Mouse (Mus musculus) B cell, adult 2 months (primary cell): Measurements from ENCODE around the gene Actl11.
A peak's percentile ranks its signal among the peaks of the same experiment; 100 is the strongest.

Experiments used
- DNase-seq, 2 experiments: peaks; one replicate each; pipeline ENCODE4 v3.0.0; 2022

The Actl11 gene

DNA sequence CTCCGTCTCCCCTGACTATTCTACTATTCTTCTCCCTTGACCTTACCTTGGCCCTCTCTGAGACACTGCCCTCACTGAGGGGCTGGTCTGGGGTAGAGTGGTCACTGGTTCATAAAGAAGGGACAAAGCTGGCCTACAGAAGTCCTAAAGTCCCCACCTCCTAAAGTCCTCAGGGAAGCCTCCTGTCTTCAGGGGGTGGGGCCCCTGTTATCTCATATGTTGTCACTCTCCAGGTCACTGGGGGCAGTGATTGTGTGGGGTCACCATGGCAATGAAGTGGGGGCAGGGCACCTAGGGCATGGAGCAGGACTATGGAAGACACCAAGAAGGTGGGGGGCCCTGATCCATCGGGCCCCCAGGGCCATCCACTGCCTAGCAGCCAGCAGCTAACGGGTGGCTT lies at the start of gene Actl11:
Actl11 (plus strand) TSS at position 301 of the 400 bp plus-strand sequence.
- no peak for DNase-seq

DNA sequence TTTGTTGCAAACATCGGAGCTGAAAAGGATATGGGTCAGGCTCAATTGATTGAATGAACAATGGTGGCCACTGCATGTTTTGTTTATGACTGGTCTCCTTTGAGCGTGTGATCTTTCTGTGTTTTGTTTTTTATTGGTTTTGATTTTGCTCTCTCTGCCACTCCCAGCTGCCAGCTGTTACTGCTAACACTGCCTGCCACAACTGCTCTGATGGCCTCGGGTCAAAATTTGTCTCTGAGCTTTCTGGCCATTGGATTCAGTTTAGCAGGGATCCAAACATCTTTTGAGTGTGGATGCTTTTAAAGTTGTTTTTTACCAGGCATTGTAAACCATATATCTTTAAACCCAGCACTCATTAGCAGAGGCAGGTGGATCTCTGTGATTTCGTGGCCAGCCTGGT lies 47.9 kb upstream of the Actl11 start:
- DNase-seq = no peak

DNA sequence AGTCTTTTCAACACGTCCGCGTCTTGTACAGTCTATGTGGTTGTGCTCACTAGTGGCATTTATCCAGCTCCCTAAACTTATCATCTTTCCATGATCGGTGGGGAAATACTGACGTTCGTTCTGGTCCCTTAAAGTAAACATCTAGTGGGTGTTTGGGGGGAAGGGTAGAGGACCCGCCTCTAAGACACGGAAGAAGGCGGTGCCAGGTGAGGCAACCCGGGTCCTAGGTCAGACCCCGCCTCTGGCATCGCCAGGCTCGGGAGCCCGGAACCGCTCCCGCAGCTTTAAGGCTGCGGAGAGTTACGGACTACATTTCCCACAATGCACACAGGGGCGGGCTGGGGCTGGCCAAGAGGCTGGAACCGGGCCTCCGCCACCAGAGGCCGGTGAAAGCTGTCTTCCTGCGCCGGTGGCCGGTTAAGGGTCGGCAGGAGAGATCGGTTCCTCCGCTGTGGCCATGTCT lies 40.4 kb upstream of the Actl11 start, which contains the start of gene Mon1a:
Mon1a (plus strand) TSS at position 348 of the 463 bp plus-strand sequence.
- peak; percentile 77 to 79 for DNase-seq

DNA sequence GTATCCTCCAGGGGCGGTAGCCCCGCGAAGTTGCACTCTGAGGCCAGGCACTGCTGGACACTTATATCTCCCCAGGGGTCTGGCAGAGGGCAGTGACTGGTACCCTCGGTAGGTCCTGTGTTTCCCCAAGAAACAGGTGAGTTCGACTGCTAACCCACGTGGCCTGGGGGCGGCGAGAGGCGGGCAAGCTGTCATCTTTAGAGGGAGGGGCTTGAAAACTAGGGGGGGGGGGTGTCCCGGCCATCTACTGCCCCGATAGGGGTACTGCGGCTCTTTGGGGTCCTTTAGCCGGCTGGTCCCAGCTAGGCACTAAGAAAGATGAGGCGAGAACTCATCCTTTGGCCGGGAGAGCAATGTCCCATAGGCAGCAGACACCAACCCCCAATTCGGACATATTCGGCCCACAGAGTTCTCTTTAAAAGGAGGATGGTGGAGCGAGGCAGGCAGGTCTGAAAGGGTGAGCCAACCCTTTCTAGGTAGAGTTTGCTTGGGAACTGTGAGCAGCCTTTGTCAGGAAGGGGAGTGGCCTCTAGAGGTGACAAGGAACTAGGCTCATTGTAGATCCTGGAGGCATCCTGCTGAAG lies 39.9 kb upstream of the Actl11 start:
- DNase-seq = peak in 1 of 2 experiments; percentile 31

DNA sequence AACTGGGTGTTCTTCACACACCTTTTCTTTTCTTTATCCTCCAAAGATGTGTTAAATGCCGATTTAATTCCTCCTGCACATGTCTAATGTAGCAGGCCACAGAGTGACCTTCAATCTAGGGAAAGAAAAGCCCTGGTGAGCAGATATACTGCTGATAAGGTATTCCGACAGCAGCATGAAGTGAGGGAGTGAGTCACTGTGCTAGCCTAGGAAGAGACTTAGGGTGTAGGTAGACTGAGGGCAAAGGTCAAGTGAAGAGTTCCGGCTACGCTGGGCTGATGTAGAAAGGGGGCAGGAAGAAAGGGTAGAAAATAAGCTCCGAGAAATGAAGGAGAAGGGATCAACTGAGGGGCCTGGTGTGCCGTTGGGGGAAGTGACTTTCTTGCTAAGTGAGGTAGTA lies 38.0 kb upstream of the Actl11 start:
- DNase-seq = no peak

DNA sequence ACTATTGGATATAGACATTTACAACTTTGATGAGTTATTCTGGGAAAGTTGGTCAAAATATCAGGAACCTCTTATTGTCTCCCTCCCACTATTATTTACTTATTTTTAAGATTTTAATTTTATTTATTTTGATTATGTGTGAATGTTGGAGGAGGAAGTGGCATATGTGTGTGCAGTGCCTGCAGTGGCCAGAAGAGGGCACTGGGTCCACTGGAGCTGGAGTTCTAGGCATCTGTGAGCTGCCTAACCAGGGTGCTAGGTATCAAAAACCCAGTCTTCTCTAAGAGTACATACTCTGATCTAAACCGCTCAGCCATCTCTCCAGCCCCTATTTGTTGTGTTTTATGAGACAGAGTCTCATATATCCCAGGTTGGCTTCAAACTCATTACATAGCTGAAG lies 37.2 kb upstream of the Actl11 start:
- peak; percentile 57 to 65 for DNase-seq

DNA sequence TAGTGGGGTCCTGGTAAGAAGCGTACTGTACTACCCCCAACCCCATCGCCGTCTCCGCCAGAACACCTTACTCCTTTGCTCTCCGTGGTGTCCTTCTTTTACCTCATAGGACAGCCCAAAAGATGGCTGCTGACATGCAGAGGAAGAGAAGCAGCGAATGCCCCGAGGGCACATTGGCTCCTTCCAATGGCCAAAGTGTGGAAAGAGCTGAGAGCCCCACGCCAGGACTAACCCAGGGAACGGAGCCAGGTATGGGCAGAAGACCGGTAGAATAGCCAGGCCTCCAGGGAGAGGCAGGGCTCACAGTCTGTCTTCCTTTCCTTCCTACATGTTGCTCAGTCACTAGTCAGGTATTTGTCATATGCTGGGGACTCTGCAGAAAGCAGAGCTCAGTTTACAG lies 29.7 kb upstream of the Actl11 start:
- no peak for DNase-seq

DNA sequence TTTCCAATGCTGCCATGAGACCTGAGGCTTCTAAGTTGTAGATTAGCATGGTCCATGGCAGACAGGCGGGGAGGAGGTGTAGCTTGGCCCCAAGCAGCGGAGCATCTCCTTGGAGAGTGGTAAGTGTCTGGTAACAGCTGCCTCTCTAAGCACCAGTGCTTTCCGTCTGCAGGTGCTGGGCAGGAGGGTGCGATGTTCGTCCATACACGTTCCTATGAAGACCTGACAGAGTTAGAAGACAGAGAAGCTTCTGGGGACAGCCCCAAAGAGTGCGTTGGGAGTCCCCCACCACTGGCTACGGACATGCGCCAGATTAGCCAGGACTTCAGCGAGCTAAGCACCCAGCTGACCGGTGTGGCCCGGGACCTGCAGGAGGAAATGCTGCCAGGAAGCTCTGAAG lies 28.4 kb upstream of the Actl11 start:
- DNase-seq = no peak

DNA sequence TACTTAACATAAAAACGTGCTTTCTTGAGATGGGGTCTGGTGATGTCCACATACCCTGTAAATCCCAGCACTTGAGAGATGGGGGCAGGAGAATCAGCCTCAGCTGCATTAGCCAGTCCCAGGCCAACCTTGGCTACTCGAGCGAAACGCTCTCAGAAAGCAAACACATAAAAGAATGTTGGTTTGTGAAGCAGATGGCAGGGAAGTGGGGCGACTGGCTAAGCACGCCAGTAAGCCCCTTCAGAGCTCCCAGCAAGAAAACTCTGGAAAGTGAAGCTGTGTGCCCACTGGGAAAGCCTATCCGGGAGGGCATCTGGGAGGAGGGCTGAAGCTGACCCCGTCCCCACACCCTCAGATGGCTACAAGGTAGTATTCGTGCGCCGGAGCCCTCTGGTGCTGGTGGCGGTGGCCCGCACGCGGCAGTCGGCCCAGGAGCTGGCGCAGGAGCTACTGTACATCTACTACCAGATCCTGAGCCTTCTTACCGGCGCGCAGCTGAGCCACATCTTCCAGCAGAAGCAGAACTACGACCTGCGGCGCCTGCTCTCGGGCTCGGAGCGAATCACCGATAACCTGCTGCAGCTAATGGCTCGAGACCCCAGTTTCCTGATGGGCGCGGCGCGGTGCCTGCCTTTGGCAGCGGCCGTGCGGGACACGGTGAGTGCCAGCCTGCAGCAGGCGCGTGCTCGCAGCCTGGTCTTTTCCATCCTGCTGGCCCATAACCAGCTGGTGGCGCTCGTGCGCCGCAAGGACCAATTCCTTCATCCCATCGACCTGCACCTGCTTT lies 27.2 kb upstream of the Actl11 start:
- peak; percentile 62 to 64 for DNase-seq

DNA sequence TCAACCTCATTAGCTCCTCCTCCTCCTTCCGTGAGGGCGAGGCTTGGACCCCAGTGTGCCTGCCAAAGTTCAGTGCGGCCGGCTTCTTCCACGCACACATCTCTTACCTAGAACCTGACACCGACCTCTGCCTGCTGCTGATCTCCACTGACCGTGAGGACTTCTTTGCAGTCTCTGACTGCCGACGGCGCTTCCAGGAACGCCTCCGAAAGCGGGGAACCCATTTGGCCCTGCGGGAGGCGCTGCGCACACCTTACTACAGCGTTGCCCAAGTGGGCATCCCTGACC lies 26.7 kb upstream of the Actl11 start:
- DNase-seq = no peak

DNA sequence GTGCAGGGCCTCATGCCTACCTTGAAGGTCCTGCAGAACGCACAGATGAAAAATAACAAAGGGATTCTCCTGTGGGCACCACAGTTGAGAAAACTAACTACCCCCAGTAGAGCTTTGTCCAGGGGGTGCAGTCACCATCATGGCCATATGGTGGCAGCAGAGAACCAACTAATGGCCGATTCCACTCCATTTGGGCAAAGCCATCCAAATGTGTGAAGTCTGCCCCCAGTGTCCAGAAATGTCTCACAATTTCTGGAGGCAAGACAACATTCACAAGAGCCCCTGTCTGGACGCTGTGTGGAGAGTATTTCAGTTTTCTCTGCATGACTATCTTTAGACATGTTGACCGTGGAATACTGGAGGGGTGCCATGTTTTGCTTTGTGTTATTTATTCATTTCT lies 23.5 kb upstream of the Actl11 start:
- DNase-seq = peak; percentile 92 to 94

DNA sequence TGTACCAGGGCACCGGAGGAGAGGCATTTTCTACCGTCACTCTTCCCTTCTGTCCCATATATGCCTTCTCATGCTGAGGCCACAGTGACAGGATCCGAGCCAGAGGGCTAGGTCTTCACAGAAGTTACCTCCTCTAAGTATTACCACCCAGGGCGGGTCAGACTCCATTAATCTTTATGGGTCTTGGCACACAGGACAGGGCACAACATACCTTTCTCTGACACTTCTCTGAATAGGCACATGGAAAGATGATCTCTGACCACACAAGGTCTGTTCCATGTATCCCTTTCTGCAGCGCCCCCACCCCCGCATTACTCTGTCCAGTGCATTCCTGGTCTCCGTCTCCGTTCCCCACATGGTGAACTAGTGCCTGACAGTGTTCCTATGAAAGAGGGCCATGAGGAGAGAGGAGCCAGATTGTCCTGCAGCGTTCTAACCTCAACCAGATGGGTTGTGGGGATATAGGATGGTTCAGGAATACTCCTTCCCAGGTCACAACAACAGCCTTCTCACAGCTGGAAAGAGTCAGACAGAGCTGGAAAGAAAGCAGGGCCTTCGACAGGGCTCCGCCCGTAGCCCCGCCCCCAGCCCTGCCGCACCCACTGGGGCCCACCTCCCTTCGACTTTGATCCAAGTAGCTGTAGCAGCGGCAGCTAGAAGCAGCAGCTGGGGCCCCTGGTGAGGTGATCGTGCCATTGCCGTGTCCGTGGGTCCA lies 21.9 kb upstream of the Actl11 start, which contains the start of gene Mst1r:
Mst1r (plus strand) TSS at position 622 of the 715 bp plus-strand sequence.
- peak in 1 of 2 experiments; percentile 9 for DNase-seq

DNA sequence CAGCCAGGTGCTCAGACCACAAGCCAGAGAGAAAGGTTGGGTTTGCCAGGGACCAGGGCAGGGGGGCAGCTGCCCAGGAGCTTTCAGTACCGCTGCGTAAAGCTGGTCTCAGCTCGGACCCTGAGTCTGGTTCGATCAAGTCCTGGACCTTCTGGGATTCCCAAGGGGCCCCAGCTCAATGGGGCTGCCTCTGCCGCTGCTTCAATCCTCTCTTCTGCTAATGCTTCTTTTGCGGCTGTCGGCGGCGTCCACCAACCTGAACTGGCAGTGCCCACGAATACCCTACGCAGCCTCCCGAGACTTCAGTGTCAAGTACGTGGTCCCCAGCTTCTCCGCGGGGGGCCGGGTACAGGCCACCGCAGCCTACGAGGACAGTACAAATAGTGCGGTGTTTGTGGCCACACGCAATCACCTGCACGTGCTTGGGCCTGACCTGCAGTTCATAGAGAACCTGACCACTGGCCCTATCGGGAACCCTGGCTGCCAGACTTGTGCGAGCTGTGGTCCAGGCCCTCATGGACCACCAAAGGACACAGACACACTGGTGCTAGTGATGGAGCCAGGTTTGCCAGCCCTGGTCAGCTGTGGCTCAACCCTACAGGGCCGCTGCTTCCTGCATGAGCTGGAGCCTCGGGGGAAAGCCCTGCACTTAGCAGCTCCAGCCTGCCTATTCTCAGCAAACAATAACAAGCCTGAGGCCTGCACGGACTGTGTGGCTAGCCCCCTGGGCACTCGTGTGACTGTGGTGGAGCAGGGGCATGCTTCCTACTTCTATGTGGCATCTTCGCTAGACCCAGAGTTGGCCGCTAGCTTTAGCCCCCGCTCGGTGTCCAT lies 21.1 kb upstream of the Actl11 start:
- no peak for DNase-seq

DNA sequence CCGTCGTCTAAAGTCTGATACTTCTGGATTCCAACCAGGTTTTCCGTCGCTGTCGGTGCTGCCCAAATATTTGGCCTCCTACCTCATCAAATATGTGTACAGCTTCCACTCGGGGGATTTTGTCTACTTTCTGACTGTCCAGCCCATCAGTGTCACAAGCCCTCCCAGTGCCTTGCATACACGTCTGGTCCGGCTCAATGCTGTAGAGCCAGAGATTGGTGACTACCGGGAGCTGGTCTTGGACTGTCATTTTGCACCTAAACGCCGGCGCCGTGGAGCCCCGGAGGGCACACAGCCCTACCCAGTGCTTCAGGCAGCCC lies 20.5 kb upstream of the Actl11 start:
- no peak for DNase-seq

DNA sequence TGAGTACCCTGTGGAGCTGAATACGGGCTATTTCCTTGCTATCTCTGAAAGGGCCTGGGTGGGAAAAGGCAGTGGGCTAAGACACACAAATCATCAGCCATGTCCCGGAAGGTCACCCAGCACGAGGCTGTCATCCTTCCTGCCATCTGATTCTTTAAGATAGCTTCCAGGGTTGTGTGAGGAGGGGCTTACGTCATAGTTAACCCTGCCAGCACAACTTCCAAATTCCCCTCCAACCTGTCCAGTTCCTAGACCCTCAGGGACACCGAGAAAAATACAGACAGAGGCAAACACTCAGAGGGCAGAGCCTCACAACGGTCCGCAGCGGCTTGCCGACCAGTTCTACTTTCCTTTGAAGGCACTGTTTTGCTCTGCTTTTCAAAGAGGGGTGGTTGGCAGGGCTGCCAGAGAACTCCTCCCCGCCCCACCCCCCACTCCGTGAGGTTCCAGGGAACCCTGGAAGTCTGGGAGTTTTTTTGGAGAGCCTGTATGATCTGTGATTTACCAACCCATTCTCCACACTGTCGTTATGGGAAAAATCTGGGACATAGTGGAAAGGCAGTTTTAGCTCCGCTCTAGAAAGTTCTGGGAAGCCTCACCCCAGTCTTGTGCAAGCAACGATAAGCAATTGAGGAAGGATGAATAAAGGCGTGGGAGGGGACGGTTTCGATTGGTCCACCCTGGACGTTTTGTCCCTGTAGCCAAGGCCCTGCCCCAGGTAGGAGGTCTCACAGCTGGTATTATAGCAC lies 19.7 kb upstream of the Actl11 start:
- DNase-seq = no peak

DNA sequence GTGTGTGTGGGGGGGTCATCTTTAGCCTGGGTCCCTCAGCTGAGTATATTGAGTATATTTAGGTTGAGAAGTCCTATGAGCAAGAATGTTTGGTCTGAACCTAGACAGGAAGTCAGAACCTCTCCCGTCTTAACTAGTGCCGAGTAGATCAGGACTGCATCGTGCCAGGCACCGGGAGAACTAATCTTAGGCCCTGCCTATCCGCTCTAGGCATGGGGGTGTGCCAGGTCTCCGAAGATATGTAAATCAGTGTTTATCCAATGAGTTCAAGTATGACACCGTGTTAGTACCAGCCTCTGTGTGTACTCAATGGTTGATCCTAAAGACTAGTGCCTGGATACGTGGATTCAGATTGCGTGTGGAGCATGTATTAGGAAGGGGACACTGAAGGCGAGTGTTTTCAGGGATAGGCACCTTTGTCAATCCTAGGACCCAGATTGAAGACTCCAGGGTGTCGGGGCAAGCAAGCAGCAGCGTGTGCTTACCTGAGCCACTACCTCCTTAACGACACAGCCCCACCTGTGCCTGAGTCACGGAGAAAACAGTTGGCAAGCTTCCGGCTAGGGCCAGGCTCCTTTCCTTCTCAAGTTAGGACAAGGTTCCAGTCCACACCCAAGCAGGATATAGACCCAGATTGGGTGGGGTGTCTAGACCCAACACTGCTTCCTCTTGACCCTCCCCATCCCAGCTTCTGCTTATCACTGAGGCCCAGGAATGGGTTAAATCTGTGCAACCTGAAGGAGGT lies 18.1 kb upstream of the Actl11 start:
- DNase-seq = no peak

DNA sequence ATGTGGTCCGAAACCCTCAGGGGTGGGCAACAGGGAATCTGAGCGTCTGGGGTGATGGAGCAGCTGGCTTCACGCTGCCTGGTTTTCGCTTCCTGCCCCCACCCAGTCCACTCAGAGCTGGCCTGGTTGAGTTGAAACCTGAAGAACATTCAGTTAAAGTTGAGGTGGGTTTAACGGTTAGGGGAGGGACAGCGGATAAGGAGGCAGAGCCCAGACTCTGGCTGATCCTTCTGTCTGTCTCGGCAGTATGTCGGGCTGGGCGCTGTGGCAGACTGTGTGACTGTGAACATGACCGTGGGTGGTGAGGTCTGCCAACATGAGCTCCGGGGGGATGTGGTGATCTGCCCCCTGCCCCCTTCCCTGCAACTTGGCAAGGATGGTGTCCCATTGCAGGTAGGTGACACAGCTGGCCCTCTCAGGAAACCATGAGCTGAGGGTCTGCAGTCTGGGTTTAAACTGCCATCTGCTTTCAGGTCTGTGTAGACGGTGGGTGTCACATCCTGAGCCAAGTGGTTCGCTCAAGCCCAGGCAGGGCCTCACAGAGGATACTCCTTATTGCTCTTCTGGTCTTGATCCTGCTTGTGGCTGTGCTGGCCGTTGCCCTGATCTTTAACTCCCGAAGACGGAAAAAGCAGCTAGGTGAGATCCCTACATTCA lies 13.4 kb upstream of the Actl11 start:
- no peak for DNase-seq

DNA sequence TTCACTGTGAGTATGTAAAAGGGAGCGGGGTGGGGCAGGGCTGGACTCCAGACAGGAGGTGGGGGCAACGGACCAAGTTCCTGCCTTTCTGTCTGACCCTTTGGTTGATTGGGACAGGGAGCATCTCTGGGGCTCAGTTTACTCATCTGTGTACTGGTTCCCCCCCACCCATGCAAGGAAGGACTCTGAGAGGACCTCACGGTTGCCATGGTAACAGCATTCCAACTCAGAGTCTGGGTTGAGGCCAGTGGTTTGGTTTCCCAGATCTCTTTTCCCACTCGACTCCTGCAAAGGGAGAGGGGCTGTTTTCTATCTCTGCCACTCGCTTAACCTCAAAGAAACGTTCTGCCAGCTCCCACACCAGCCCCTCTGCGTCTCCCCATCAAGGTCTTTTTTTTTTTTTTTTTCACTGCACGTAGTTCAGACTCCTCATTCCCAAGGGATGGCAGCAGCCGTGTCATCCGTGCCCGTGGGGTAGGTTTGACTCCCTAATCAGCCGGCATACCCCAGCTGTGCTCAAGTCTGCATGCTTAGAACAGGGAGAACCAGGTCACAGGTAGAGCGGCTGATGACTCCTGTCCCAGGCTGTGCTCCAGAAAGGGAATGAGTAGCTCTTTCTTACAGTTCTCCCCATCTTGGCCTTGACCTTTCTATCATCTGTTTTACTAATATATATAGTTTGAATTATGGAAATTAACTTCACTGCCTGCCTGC lies 10.2 kb upstream of the Actl11 start:
- DNase-seq = no peak

DNA sequence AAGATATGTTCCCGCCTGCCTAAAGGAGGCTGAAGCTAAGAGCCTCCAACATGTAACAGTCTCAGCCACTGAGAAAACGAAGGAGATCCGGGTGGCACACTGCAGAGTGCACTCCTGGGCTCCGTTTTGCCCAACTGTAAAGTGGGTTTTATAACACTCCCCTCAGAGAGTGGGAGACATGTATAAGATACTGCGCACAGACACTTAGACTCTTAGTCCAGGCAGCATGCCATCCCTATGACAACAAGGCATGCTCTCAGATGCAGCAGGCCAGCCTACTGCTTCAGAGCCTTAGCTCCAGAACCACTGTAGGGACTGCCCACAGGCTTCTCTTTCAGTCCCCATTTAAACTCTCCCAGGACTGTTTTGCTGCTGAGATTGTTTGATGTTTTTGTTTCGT lies 9.4 kb upstream of the Actl11 start:
- DNase-seq = no peak

DNA sequence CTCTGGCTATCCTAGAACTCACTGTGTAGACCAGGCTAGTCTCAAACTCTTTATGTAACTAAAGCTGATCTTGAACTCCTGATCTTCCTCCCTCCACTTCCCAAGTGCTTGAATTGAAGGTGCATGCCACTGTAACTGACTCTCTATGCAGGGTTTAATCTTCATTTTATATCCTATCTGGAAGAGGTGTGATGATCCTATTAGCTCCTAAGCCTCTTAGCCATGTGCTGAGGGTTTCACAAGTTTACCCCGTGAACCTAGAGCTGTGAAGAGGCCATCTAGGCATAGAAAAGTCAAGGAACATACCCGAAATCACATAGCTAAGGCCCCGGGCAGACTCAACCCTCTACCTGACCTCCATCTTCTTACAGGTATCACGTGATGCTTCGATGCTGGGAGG lies 8.8 kb upstream of the Actl11 start:
- no peak for DNase-seq
